Mouse (Mus musculus): Measurements from ENCODE around the gene Irf2bpl.

Irf2bpl gene

DNA sequence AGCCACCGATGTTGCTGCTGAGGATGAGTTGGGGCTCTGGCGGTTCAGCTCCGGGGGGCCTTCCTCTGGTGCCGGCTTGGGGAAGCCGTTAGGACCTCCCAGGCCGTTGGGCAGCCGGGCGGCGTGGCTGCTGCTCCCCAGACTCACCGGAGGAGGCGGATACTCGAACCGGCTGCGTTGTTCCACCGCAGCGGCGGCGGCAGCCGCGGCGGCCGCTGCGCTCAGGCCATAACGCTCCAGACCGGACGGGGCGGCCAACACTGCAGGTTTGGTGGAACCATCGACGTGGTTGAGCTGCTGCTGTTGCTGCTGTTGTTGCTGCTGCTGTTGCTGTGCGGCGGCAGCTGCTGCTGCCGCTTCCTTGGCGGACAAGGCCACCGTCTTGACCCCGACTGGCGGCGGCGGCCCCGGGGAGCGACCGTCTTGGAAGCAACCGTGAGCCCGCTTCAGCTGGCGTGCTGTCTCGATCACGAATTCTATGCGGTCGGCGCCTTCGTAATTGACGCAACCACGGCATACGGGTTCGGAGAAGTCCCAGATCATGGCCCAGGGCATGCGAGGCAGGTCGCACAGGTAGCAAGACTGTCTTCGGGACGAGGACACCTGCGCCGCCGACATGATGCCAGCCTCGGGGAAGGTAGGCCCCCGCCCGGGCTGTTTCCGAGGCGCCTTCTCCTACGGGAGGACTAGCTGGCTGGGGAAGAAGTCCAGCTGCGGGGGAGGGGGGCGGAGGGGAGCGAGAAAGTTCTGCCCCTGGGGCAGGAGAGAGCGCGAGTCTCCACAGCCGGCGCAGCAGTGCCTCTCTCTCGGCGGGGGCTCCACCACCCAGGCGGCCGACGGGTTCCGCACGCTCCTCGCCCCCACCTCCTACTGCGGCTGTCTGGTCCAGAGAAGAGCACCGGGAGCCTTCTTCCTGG is 1.1 kb downstream of the Irf2bpl start:
- peak; percentile 74 for DNase-seq

DNA sequence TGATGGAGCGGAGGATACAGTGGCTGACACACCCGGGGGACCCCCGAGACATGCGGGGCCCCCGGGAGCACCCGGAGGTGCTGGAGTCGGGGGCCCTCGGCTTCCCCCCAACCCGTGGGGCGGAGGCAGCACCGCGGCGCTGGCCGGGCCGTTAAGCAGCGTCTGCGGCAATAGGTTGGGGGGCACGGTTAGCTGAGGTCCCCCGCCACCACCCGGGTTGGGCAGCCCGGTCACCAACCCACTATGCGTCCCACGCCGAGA is 1.6 kb downstream of the Irf2bpl start:
- no peak for DNase-seq

DNA sequence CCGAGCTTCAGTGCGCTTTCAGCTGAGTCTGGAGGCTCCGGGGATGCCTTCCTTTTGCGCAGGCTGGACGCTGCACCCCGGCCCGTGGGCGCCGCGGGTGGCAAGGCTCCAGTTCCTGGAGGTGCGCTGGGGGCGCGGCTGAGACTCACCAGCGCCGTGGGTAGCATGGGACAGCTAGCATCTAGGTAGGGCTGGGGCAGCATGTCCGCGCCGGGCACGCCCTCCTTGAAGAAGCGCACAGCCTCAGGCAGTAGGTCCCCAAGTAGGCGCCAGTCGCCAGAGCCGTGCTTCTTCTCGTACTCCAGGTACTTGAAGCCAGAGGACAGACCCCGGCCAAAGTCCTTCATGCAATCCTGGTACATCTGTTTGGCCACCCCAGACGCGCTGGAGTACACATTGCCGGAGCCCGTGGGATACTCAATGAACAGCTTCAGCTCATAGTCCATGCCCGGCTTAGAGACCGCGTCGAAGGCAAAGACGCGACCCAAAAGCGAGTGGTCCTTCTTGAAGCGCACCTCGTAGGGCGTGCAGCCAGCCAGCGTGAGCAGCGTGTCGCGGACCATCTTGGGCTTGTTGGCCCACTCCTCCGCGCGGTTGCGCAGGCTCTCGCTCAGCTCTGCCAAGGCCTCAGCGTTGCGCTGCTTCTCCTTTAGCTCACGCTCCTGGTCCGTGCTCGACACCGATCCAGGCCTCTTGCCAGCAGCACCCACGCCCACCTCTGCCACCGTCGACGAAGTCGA is 2.1 kb downstream of the Irf2bpl start:
- peak; percentile 77 for DNase-seq

DNA sequence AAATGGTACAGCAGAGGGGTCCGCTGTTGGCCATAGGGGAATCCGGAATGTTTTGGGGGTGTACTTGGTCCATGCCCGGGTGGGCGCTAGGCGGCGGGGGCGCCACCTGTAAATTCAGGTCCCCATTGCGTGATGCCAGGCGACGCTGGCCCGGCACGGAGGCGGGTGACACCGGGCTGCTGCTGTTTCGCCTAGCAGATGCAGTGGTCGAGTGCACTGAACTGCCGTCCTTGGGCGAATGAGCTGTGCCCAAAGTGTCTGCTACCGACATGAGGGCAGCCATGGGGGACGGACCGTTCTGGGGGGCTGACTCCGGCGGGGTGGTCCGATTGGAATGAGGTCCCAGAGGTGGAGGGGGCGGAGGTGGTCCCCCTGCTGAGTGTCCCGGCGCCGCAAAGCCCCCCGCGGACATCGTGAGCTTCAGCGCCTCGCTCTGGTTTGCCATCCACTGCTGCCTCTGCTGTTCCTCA is 2.8 kb downstream of the Irf2bpl start:
- peak; percentile 42 for DNase-seq

DNA sequence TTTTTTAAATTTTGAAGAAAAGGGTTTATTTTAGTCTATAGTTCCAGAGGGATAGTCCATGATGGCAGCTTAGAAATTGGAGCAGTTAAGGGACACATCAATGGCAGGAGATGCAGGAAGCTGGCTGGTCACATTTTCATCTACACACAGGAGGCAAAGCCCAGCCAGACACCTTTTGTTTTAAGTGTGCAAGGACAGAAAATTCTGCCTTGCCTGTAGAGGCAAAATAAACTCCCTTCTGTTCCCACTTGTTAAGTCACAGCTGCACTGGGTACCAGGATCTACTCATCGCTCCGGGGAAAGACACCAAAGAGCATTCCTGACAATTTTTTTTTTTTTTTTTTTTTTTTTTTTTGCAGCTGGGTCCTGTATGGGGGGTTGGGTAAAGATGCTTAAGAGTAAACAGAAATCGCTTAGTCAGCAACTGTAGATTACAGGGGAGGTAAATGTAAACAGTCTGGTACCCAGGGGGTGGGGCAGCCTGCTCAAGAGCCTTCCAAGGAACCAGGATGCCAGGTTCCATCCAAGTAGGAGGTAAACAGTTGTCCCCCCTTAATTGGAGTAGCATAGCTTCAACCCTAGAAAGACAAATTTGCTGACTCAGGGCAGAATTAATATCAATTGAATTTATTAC is 4.4 kb downstream of the Irf2bpl start:
- DNase-seq, result no peak

DNA sequence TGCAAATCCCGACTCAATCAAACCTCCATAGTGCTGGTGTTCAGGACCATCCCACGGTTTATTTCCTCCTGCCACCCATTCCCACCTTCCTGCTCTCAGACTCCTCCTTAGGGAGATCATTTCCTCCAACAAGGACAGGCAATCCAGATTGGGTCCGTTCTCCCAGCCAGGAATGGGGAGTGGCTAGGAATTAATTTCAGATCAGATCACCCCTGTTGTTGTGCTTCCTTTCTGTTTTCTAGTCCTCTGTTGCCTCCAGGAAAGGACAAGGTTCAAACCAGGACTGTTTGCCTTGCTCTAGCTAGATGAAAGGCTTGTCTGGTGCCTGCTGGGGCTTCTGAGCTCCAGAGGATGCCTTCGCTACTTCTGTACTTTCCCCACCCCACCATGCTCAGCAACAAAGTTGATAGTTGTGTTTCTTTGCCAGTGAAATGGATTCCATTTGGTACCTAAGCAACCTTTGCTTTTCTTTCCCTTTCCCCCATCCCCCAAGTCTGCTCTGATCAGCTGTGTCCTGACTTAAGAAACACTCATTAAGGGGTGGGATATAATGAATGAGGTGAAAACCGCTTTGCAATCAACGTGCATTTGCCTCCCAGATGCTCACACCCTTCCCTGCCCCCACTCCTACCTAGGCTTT is 5.0 kb downstream of the Irf2bpl start:
- DNase-seq, result peak; percentile 36

DNA sequence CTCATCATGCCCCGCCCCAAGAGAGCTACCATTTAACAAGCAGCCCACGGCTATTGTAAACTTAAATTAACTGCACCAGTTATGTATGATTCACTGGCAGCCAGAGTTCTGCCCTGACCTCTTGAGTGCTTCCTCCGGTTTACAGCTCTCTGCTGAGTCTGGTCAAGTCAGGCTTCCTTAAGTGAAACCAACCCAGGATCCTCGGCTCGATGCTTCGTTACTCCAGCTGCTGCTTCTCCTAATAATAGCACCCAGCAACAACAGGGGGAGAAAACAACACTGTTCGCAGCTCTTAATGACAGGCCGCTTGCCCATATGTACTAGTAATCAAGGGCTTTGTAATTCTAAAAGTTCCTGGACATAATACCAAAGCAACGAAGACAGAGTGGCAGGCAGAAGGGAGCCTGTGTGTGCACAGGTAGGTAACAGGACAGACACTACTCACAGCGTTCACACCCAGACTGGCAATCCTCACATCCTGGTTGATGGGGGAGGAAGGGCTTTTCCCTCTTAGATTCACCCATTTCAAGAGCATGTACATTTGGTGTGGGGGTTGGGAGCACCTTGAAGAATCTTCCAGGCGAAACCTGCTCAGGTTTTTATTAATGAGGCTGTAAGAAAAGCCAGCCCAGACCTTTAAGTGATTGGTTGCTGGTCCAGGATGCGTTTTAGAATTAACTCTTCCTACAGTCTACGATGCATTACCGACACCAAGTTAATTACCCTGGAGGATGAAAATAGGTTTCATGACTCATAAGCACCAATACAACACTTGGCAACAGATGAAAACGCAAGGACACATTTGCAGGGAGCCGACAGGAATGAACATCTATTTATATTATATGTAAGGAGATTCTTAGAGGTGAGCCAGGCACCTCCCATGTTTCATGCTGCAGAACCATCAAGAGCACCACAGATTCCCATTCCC is 5.9 kb downstream of the Irf2bpl start:
- peak; percentile 53 for DNase-seq

DNA sequence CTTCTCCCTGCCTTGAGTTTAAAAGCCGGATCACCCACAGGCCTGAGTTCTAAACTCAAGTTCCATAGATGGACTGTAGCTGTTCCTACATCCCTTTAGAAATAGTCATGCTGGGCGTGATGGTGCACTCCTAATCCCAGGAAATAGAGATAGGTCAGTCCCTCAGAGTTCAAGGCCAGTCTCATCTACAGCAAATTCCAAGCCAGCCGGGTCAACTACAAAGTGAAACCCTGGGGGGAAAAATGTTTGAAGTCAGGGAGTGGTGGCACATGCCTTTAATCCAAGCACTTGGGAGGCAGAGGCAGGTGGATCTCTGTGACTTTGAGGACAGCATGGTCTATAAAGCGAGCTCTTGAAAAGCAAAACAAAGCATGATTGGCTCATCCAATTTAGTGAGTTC is 7.6 kb downstream of the Irf2bpl start:
- DNase-seq, result no peak

DNA sequence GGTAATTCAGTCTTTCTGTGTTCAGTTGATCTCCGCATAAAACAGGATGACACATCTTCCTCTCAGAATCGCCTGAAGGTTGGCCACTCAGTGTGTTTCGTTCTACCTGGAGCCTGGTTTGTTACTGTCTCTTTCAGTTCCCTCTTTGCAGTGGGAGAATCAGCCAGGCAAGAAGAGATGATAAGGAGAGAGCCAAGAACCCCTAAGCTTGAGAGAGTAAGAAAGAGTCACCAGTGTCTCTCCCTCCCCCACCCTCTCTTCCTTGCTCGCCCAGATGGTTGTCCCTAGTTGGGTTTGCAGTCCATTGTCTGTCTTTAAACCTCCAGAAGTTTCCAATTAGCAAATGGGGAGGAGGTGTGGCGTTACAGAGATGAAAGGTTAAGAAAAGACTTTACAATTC is 8.5 kb downstream of the Irf2bpl start:
- no peak for DNase-seq

DNA sequence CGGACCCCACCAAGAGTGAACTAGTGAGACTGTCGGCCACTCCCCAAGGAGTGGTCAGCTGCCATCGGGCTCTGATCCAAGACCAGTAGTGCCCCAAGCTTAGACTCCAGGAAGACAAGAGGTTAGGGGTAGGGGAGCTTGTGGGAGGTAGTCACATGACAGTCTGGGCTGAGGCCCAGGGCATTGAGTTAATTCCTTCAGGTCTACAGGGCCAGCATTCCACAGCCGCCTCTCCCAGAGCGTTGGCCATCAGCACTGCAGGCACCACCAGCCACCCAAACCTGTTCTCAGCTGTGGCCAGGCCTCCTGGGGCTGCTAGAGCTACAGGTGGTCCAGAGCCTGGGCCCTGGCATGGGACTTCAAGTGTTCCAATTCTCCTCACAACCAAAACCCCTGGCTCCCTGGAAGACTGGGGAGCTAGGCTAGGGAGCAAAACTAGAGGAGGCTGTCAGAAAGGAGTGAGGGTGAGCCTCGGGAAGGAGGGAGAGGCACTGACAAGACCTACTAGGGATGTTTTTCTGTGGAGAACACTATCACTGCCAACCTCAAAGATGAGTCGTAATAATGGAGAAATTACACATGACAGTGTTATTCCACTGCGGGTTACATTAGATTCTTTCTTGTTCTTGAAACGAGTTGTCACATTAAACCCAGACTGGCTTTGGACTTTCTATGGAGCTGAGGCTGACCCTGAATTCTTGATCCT is 12.1 kb downstream of the Irf2bpl start:
- peak; percentile 93 for DNase-seq

DNA sequence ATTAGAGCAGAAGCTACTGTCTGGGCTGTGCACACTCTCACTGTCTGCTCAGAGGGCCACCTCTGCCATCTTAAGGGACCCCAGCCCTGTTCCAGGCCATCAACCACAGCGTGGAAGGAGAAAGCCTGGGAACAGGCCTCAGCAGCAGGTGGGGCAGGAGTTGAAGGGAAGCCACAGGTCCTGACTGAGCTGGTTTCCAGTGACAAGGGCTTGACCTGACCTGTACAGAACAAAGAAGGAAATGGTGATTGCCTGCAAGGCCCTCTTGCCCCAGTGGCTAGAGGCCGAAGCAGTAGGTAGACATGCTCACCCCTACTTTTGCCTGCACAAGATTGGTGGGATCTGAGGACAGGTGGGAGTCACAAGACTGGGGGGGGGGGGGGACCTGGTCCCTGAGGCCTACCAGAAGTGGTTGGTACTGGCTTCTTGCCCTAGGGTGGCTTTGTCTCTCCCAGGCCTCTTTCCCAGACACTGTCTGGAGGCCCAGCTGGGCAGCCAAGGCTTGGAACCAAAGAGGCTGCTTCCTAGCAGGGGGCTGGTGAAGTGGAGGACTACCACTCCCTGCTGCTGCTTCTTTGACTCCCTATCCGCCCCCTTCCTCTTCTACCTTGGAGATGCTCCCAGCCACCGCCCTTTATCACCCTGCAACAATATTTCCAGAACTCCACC is 12.8 kb downstream of the Irf2bpl start:
- DNase-seq, result peak; percentile 37

DNA sequence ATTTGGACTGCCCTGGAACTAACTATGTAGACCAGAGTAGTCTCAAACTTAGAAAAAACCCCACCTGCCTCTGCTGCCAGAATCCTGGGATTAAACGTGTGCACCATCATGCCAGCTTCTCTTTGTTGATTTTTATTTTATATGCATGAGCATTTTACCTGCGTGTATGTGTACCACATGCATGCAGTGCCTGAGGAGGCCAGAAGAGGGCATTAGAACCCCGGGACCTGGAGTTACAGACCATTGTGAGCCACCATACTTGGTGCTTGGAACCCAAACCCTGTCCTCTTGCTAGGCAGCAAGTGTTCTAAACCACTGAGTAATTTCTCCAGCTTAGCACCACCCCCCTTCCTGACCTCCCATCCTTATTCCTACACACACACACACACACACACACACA is 13.6 kb downstream of the Irf2bpl start:
- no peak for DNase-seq

DNA sequence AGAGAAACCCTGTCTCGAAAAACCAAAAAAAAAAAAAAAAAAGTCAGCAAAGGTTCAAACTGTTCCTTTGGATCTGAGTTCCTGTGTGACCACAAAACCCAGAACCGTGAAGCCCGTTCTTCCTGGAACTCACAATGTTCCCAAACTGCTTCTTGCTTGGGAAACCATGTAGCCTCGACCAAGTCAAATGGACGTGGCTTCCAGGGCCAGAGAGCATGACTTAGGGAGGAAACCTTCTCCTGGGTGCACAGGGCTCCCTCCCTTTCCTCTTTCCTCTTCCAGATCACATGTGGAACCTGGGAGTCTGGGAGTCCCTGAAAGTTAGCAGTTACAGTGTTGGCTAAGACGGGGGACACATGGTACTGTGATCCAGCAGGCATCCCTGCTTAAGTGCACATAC is 14.8 kb downstream of the Irf2bpl start:
- DNase-seq, result no peak

DNA sequence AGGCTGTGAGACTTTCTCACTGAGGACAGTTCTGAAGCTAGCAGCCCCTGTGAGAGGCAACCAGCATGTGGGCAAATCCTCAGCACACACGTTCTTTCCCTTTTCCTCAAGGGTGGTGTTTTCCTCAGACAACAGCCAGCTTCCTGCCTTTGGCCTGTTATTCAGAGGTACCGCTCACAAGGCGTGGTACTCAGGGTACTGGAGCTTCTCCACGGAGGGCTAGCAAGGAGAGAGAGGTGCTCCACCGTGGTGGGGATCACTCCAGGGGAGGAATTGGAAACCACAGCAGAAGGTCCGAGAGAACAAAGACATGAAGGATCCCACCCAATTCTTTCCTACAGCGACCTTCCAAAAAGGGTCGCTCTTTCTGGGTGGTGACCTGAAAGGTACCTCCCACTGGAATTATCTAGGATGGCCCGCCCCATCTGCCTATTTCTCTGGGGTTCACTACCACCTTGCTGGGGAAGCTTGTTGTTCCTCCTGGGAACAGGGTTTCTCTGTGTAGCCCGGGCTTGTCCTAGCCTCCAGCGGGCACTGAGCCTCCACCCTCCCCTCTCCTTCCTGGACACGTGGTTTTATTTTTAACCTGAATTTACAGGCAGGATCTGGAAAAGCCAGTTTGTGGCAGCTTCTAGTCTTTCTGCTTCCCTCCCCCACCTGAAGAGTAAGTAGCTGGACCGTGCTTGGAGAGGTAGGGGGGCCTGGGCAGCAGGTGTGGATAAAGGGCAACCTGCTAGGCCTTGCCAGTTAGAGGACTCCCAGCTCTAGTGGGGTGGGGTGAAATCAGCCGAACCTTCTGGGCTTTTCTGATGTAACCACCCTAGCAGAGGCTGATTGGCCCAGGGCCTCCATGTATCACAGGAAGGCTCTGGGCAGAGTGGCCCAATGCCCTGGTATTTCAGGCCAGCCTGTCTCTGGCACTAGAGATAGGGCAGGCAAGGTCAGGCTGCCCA is 17.1 kb downstream of the Irf2bpl start:
- DNase-seq, result peak; percentile 90

DNA sequence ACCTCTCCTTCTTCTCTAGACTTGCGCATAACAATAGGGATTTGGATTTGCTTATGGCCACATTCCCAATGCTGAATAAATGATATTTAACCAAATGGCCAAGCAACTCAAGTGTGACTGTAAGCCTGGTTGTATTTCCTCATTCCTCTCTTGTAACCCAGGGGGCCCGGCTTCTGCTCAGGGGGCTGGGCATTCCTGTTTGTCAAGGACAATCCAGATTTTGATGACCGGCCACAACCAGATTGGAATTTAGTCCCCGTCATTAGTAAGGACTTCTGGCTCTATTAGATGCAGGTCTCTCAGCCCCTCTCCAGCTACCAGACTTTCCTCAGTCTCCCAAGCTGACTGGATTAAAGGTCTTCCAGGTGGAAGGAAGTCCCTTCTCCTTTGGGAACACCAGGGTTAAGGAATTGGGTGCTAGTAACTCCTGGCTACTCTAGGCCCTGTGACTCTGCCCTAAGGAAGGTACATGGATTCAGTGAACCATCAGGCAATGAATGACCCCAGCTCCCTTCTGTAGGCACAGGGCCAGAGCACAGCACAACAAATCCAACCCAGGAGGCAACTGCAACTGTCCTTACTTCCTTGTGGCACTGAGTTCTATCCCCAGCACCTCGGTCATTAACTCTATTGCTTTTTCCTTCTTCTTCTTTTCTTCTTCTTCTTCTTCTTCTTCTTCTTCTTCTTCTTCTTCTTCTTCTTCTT is 20.1 kb downstream of the Irf2bpl start:
- peak; percentile 75 for DNase-seq

DNA sequence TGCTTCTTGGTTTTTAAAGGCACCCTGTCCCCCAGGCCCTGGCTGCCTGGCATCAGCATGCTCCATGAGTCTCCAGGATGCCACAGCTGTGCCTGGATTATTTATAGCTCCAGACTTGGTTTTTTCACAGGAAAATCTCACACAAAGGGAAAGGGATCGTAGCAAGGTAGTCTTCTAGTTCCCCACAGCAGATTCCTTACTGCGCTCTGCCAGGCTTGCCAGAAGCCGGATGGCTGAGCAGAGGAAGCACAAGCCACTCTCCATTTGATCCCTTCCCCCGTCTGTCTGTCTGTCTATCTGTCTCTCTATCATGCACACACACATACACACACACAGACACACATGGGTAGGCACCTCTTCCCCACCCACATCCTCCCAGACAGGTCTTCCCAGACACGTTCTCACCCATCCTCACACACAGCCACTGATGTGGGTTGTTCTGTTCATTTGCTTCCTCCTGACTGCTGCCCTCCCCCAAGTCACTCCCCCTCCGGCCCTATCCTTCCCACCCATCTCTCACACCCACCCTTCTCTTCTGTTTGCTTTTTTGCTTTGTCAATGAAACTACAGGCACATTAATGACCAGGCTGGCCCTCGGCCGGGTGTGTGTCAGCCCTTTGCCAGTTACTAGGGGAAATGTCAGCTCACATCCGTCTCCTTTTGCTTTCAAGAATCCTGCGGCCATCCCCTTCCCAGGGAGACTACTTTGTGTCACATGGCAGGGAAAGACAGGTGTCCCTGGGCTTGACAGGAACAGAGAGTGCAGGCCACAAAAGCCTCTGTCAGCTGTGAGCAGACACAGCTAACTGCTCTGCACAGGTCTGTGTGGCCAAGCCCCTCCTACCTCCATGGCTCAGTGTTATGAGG is 24.4 kb downstream of the Irf2bpl start:
- peak; percentile 32 for DNase-seq

DNA sequence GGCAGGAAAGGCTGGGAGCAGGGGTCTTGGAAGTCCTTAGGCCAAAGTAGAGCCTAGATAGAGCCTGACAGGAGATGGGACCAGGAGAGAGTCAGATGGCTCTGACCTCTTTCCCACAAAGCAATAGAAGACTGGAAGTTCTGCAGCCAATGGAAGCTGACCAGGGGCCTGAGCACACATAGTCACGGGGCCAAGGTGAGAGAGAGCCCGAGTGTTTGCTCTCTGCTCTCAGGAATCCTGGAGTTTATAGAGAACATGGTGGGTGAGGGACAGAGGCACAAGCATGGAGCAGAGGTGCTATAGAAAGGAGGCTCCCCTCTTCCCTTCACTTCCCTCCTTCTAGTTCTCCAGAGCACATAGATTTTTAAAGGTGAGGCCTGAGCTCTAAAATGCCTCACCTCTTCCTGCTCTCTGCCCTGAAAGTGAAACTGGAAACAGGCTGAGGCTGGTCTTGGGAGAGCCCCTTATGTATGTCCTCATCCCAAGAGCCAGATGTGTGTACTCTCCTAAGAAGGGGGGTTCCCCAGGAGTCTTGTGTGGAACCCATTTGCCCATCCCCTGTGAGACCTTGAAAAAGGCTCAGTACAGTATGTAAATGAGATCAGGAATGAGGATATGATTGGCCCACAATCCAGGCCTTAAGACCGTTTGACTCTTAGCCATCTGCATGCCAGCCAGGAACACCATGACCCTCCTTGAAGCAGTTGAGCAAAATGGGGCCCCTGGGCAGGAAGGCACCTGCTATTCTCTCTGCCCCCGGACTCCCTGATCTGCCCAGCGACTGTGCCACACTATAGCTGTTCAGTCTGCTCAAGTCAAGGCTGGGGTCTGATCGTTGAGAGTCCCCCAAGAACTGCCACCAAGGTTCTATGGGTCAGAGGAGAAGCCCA is 25.4 kb downstream of the Irf2bpl start:
- no peak for DNase-seq

Data from kidney, postnatal 14 days (tissue).